Mouse (Mus musculus) heart, postnatal 0 days (tissue): ENCODE data around the gene Ly6g6e. TPM values are rescaled to one million over a fixed set of nuclear protein-coding genes. Genes with fewer than 3 reads are reported as not detected.
A peak's percentile ranks its signal among the peaks of the same experiment; 100 is the strongest.

ENCODE experiments used
- ATAC-seq: fragments of 200-750 bp; cut with Nextera tagmentation; 2 replicates; pipeline ENCODE4 v1.8.0; 2017; ENCODE audit warnings: low read depth, moderate number of reproducible peaks, moderate library complexity; ENCODE audit not compliant: insufficient read depth
- DNase-seq: peaks from one replicate; pipeline ENCODE4 v3.0.0-alpha.2; 2016; ENCODE audit warnings: low spot score
- H3K27ac ChIP-seq: fragments of 300-500 bp; sonication (generic); 2 replicates; pipeline ENCODE4 v1.5.1; 2014; ENCODE audit warnings: low read depth, mild to moderate bottlenecking
- H3K27me3 ChIP-seq: fragments of 300-500 bp; sonication (generic); 2 replicates; pipeline ENCODE4 v1.6.1; 2014; ENCODE audit warnings: low read length, mixed read lengths; ENCODE audit not compliant: control insufficient read depth, insufficient read depth
- H3K36me3 ChIP-seq: fragments of 300-500 bp; sonication (generic); replicated peaks from 2 replicates; pipeline ENCODE4 v1.6.1; 2014; ENCODE audit warnings: low read length, mixed read lengths; ENCODE audit not compliant: control insufficient read depth, insufficient read depth
- H3K4me1 ChIP-seq: fragments of 300-500 bp; sonication (generic); 2 replicates; pipeline ENCODE4 v1.6.1; 2014; ENCODE audit warnings: antibody characterized with exemption; ENCODE audit not compliant: control insufficient read depth, insufficient read depth
- H3K4me2 ChIP-seq: fragments of 300-500 bp; sonication (generic); 2 replicates; pipeline ENCODE4 v1.6.1; 2014; ENCODE audit warnings: low read depth, mild to moderate bottlenecking, low read length, moderate library complexity
- H3K4me3 ChIP-seq: fragments of 300-500 bp; sonication (generic); 2 replicates; pipeline ENCODE4 v1.5.1; 2014; ENCODE audit warnings: low read depth, low read length
- H3K9ac ChIP-seq: fragments of 300-500 bp; sonication (generic); replicated peaks from 2 replicates; pipeline ENCODE4 v1.6.1; 2014; ENCODE audit warnings: low read depth, low read length, mixed read lengths
- H3K9me3 ChIP-seq: fragments of 300-500 bp; sonication (generic); replicated peaks from 2 replicates; pipeline ENCODE4 v1.6.1; 2016; ENCODE audit warnings: low read length; ENCODE audit not compliant: control insufficient read depth
- CTCF ChIP-seq: IDR thresholded peaks from 2 replicates; pipeline ENCODE4 v1.5.1; 2016; ENCODE audit warnings: antibody characterized with exemption, control low read depth, low read depth
- EP300 ChIP-seq: IDR thresholded peaks from 2 replicates; pipeline ENCODE4 v1.6.1; 2016; ENCODE audit warnings: antibody characterized with exemption, low read depth
- WGBS: fragments of 180-500 bp; shearing (Covaris S2); extraction: QIAGEN DNeasy Blood & Tissue Kit; methylation state at CpG from one replicate; pipeline ENCODE4 v1.1.7; 2014; 5-methylcytosine and 5-hydroxymethylcytosine counted together
- polyA plus RNA-seq: library from polyadenylated mRNA; unstranded; fragments of >200 nt; fragmentation: Nextera tagmentation; extraction: Ambion mirVana; gene quantifications from 2 replicates; pipeline ENCODE4 v1.2.1, GENCODE M21; 2015
- total RNA-seq: library from RNA; depleted of rRNA; stranded (reverse); fragments of >200 nt; gene quantifications from 2 replicates; pipeline ENCODE4 v1.2.3, GENCODE M21; 2014; ENCODE audit warnings: low replicate concordance

Gene Ly6g6e
- total and polyA plus RNA-seq, 2 experiments from 2014 or later = 0.22 to 1.6 TPM

DNA sequence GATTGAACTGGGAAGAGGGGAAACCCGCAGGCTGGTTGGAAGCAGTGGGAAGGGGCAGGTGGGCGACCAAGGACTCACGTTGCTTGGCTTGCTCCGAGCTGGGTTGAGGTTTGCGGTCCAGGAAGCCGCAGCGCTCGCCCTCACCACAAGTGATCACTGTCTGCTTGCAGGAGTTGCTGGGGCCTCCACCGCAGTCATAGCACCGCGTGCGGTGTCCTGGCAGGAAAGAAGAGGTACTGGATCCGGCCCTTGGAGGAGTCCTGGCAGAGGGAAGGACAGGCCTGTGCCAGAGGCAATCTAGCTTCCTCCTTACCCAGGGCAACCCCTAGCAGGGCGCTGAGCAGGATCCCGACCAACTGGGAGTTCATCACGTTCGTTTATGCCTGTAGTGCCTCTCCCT, 2.6 kb upstream of the Ly6g6e start:
- 48% methylated on average over 17 of the region's 17 CpGs for WGBS
- peaks cover 9% of the 10 kb centered on the region; the same call in 1 of the 2 replicates for H3K4me1 ChIP-seq
- H3K9me3 ChIP-seq = no peaks in the 10 kb centered on the region
- TF ChIP-seq CTCF (no peak), EP300 (no peak)
- no peaks in the 10 kb centered on the region; the same call in none of the 2 replicates for H3K27me3 ChIP-seq
- no peak overlapping the region for H3K4me2 ChIP-seq
- H3K36me3 ChIP-seq = no peaks in the 10 kb centered on the region
- DNase-seq (no peak), ATAC-seq (no peak)
- no peak overlapping the region for H3K4me3 ChIP-seq
- H3K27ac ChIP-seq = no peak overlapping the region
- no peak overlapping the region for H3K9ac ChIP-seq

GRCm38 (mm10) chr17:35077285-35077684, 583 bp downstream of the Ly6g6e start:
- Histone ChIP-seq H3K9me3 (no peaks in the 10 kb centered on the region), H3K27me3 (no peaks in the 10 kb centered on the region; the same call in 1 of the 2 replicates), H3K9ac (no peak overlapping the region; the same call in 1 of the 2 replicates), H3K27ac (no peak overlapping the region), H3K4me3 (peak overlapping the region; percentile 36), H3K4me2 (peak overlapping the region; percentile 58), H3K4me1 (peaks cover 15% of the 10 kb centered on the region; the same call in 1 of the 2 replicates), H3K36me3 (no peaks in the 10 kb centered on the region)
- TF ChIP-seq EP300 = no peak
- no peak for TF ChIP-seq CTCF
- ATAC-seq (no peak), DNase-seq (no peak)
- whole genome bisulfite sequencing = 37% methylated on average over 2 of the region's 2 CpGs

DNA sequence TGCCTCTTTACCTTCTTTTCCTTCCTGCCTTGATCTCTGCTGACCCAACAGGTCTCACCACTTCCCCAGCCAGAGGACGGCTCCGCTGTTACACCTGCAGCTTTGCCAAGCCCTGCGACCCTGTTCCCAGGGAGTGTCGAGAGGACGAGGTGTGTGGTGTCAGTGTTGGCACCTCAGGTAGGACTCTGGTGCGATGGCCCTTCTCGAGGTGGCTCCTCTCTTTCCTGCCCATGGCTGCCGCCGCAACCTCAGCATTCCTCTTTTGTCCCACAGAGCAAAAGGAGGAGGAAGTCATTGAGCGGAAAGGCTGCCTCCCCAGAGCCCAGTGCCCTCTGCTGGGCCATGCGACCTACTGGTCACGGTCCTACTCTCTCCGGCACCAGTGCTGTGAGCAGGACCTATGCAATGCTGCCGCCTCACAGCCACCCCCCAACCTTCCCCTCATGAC, 1.1 kb downstream of the Ly6g6e start, which contains the start of gene Ly6g6d:
Gene Ly6g6d, minus strand, starts transcription at position 280 of the 448 bp plus-strand sequence.
- ATAC-seq (peak; percentile 82), DNase-seq (peak; percentile 73)
- Histone ChIP-seq H3K4me3 (peak within 1 kb of the TSS; percentile 36), H3K4me2 (peak within 1 kb of the TSS; percentile 58), H3K9me3 (no peaks in the 10 kb centered on the region), H3K36me3 (no peaks in the 10 kb centered on the region), H3K27ac (no peak within 1 kb of the TSS), H3K4me1 (peaks cover 15% of the 10 kb centered on the region; the same call in 1 of the 2 replicates), H3K9ac (peak within 1 kb of the TSS; percentile 51), H3K27me3 (no peaks in the 10 kb centered on the region; the same call in 1 of the 2 replicates)
- WGBS = 11% methylated on average over 14 of the region's 14 CpGs
- TF ChIP-seq CTCF = peak; percentile 62
- no peak for TF ChIP-seq EP300

DNA sequence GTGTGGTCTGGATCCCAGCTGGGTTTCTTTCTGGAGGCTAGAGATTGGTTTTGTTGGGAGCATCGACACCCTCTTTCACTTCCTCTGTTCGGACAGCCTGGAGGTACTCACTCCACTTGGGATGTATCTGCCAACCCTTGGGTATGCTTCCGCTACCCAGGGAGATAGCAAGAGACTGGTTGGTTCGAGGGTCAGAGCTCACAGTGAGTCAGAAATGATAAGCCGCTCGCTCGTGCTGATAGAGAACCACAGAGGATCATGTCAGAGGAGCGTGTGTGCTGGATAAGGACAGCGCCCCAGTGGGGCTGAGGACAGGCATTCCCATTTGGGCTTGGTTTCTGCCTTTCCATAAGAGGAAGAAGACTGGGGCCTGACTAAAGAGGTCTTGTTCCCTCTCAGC, 3.1 kb downstream of the Ly6g6e start:
- no peak overlapping the region for H3K9ac ChIP-seq

DNA sequence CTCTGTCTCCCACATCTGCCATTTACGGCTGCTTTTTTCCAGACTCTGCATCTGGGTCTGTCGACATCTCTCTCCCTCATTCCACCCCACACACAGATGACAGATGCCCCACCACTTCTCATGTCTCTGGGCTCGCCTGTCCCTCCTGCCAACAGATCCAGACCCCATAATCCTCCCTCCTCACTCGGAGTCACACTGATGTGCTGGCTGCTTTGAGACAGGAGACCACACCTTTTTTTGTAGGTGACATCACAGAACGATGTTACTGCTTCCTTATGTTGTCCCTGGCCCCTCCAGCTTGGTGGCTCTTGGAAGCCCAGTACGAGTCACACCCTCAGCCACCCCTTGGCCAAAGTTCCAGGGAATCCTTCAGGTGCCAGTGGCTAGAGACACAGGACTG, 3.5 kb downstream of the Ly6g6e start:
- Histone ChIP-seq H3K27me3 (no peaks in the 10 kb centered on the region; the same call in 1 of the 2 replicates), H3K36me3 (no peaks in the 10 kb centered on the region), H3K9ac (no peak overlapping the region), H3K27ac (no peak overlapping the region), H3K9me3 (no peaks in the 10 kb centered on the region), H3K4me1 (peaks cover 15% of the 10 kb centered on the region; the same call in 1 of the 2 replicates), H3K4me2 (peak overlapping the region; percentile 42; the same call in 1 of the 2 replicates), H3K4me3 (no peak overlapping the region)
- 34% methylated on average over 6 of the region's 6 CpGs for WGBS
- no peak for TF ChIP-seq EP300
- no peak for TF ChIP-seq CTCF
- ATAC-seq = no peak
- no peak for DNase-seq

More for the DNA sequence above, 3.1 kb downstream of the Ly6g6e start:
- no peaks in the 10 kb centered on the region for H3K36me3 ChIP-seq
- H3K9me3 ChIP-seq = no peaks in the 10 kb centered on the region
- H3K27ac ChIP-seq = no peak overlapping the region
- DNase-seq (no peak), ATAC-seq (0 out of 2 replicates have a peak, but pooled peaks have one; percentile 24)
- 10% methylated on average over 9 of the region's 9 CpGs for WGBS
- peaks cover 15% of the 10 kb centered on the region; the same call in 1 of the 2 replicates for H3K4me1 ChIP-seq
- no peak overlapping the region for H3K4me3 ChIP-seq
- peak overlapping the region; percentile 42 for H3K4me2 ChIP-seq
- H3K27me3 ChIP-seq = no peaks in the 10 kb centered on the region; the same call in 1 of the 2 replicates
- TF ChIP-seq EP300 (no peak), CTCF (peak; percentile 18; the same call in 1 of the 2 replicates)

GRCm38 (mm10) chr17:35080710-35081109, 4.0 kb downstream of the Ly6g6e start:
- DNase-seq (no peak), ATAC-seq (no peak)
- H3K4me3 ChIP-seq = no peak overlapping the region
- no peak overlapping the region for H3K9ac ChIP-seq
- no peak overlapping the region for H3K27ac ChIP-seq
- no peaks in the 10 kb centered on the region for H3K9me3 ChIP-seq
- WGBS = 90% methylated on average over 4 of the region's 4 CpGs
- no peaks in the 10 kb centered on the region; the same call in 1 of the 2 replicates for H3K27me3 ChIP-seq
- H3K36me3 ChIP-seq = no peaks in the 10 kb centered on the region
- H3K4me1 ChIP-seq = peaks cover 15% of the 10 kb centered on the region; the same call in 1 of the 2 replicates
- no peak for TF ChIP-seq CTCF
- no peak for TF ChIP-seq EP300
- no peak overlapping the region for H3K4me2 ChIP-seq
